Mouse (Mus musculus) lung, embryonic 14.5 days (tissue): ENCODE data around the gene Rps17. TPM values are rescaled to one million over a fixed set of nuclear protein-coding genes. Genes with fewer than 3 reads are reported as not detected.

Experiments used
- ATAC-seq: fragments of 200-750 bp; cut with Nextera tagmentation; 2 replicates; pipeline ENCODE4 v1.8.0; 2017; ENCODE audit warnings: mild to moderate bottlenecking, moderate TSS enrichment, moderate library complexity; ENCODE audit not compliant: insufficient read depth
- DNase-seq: peaks from one replicate; pipeline ENCODE4 v3.0.0-alpha.2; 2015
- H3K27ac ChIP-seq: fragments of 300-500 bp; sonication (generic); 2 replicates; pipeline ENCODE4 v1.5.1; 2014; ENCODE audit warnings: low read depth, mild to moderate bottlenecking, moderate library complexity
- H3K27me3 ChIP-seq: fragments of 300-500 bp; sonication (generic); 2 replicates; pipeline ENCODE4 v1.6.1; 2014; ENCODE audit warnings: low read length, control low read depth; ENCODE audit not compliant: insufficient read depth
- H3K36me3 ChIP-seq: fragments of 300-500 bp; sonication (generic); 2 replicates; pipeline ENCODE4 v1.6.1; 2014; ENCODE audit warnings: control low read depth; ENCODE audit not compliant: insufficient read depth
- H3K4me1 ChIP-seq: fragments of 300-500 bp; sonication (generic); 2 replicates; pipeline ENCODE4 v1.6.1; 2014; ENCODE audit warnings: antibody characterized with exemption, control low read depth; ENCODE audit not compliant: insufficient read depth
- H3K4me2 ChIP-seq: fragments of 300-500 bp; sonication (generic); 2 replicates; pipeline ENCODE4 v1.6.1; 2014; ENCODE audit warnings: mild to moderate bottlenecking
- H3K4me3 ChIP-seq: fragments of 300-500 bp; sonication (generic); 2 replicates; pipeline ENCODE4 v1.5.1; 2014; ENCODE audit warnings: low read depth, low read length
- H3K9ac ChIP-seq: fragments of 300-500 bp; sonication (generic); 2 replicates; pipeline ENCODE4 v1.6.1; 2014
- H3K9me3 ChIP-seq: fragments of 300-500 bp; sonication (generic); 2 replicates; pipeline ENCODE4 v1.6.1; 2016; ENCODE audit warnings: low read depth, low read length, control low read depth
- CTCF ChIP-seq: IDR thresholded peaks from 2 replicates; pipeline ENCODE4 v1.5.1; 2016; ENCODE audit warnings: antibody characterized with exemption, low read depth
- WGBS: fragments of 180-500 bp; shearing (Covaris S2); extraction: QIAGEN DNeasy Blood & Tissue Kit; methylation state at CpG from one replicate; pipeline ENCODE4 v1.1.7; 2014; 5-methylcytosine and 5-hydroxymethylcytosine counted together
- polyA plus RNA-seq: library from polyadenylated mRNA; unstranded; fragments of >200 nt; fragmentation: Nextera tagmentation; extraction: Ambion mirVana; gene quantifications from 2 replicates; pipeline ENCODE4 v1.2.1, GENCODE M21; 2014

Gene Rps17
- polyA plus RNA-seq: 1,388 and 1,408 TPM in 2 replicates

- WGBS: under 1% methylated on average over 85 of the region's 85 CpGs
- Histone ChIP-seq H3K4me1 (peaks cover 12% of the 10 kb centered on the region; the same call in 1 of the 2 replicates), H3K36me3 (peaks cover 42% of the 10 kb centered on the region), H3K9me3 (no peaks in the 10 kb centered on the region), H3K27me3 (no peaks in the 10 kb centered on the region), H3K9ac (peak within 1 kb of the TSS; percentile 99), H3K4me2 (peak within 1 kb of the TSS; percentile 99), H3K27ac (peak within 1 kb of the TSS; percentile 93), H3K4me3 (peak within 1 kb of the TSS; percentile 96)
- peak; percentile 97 for DNase-seq
- ATAC-seq: peak; percentile 89
- TF ChIP-seq CTCF: peak; percentile 93
Observed at GRCm38 (mm10) chr7:81344544-81345446, at the start of gene Rps17. Gene Rps17 (minus strand): TSS chr7:81345254.

- TF ChIP-seq CTCF: no peak
- no peak for ATAC-seq
- no peaks in the 10 kb centered on the region for H3K27me3 ChIP-seq
- H3K27ac ChIP-seq: no peak overlapping the region
- no peak for DNase-seq
- no peak overlapping the region for H3K4me2 ChIP-seq
- 66% methylated on average over 1 of the region's 1 CpGs for WGBS
- H3K9me3 ChIP-seq: no peaks in the 10 kb centered on the region
- no peaks in the 10 kb centered on the region for H3K4me1 ChIP-seq
- H3K4me3 ChIP-seq: no peak overlapping the region
- no peak overlapping the region for H3K9ac ChIP-seq
- H3K36me3 ChIP-seq: no peaks in the 10 kb centered on the region
Observed at GRCm38 (mm10) chr7:81379363-81379762, 34.3 kb upstream of the Rps17 start.

GRCm38 (mm10) chr7:81372337-81372920, 27.4 kb upstream of the Rps17 start:
- Histone ChIP-seq H3K4me2 (peak overlapping the region; percentile 29), H3K27ac (no peak overlapping the region), H3K27me3 (no peaks in the 10 kb centered on the region), H3K4me3 (no peak overlapping the region), H3K4me1 (no peaks in the 10 kb centered on the region), H3K36me3 (no peaks in the 10 kb centered on the region), H3K9me3 (no peaks in the 10 kb centered on the region), H3K9ac (no peak overlapping the region)
- TF ChIP-seq CTCF: no peak
- 3% methylated on average over 13 of the region's 13 CpGs for WGBS
- DNase-seq: peak; percentile 64
- peak; percentile 84 for ATAC-seq

GRCm38 (mm10) chr7:81371811-81372210, 26.8 kb upstream of the Rps17 start:
- Histone ChIP-seq H3K9ac (no peak overlapping the region), H3K9me3 (no peaks in the 10 kb centered on the region), H3K27ac (no peak overlapping the region), H3K36me3 (no peaks in the 10 kb centered on the region), H3K4me2 (peak overlapping the region; percentile 29; the same call in 1 of the 2 replicates), H3K4me1 (no peaks in the 10 kb centered on the region), H3K4me3 (no peak overlapping the region), H3K27me3 (no peaks in the 10 kb centered on the region)
- ATAC-seq (0 out of 2 replicates have a peak, but pooled peaks have one; percentile 54), DNase-seq (peak; percentile 11)
- no peak for TF ChIP-seq CTCF
- WGBS: 17% methylated on average over 5 of the region's 5 CpGs

GRCm38 (mm10) chr7:81369724-81370123, 24.7 kb upstream of the Rps17 start:
- no peaks in the 10 kb centered on the region for H3K36me3 ChIP-seq
- WGBS: 49% methylated on average over 3 of the region's 3 CpGs
- no peak overlapping the region for H3K27ac ChIP-seq
- no peak for TF ChIP-seq CTCF
- no peak overlapping the region for H3K4me2 ChIP-seq
- no peak for DNase-seq
- no peak for ATAC-seq
- H3K9me3 ChIP-seq: no peaks in the 10 kb centered on the region
- no peak overlapping the region for H3K9ac ChIP-seq
- H3K4me1 ChIP-seq: no peaks in the 10 kb centered on the region
- H3K4me3 ChIP-seq: no peak overlapping the region
- H3K27me3 ChIP-seq: no peaks in the 10 kb centered on the region

GRCm38 (mm10) chr7:81367946-81368345, 22.9 kb upstream of the Rps17 start:
- Histone ChIP-seq H3K4me3 (no peak overlapping the region), H3K36me3 (no peaks in the 10 kb centered on the region), H3K9me3 (no peaks in the 10 kb centered on the region), H3K27ac (no peak overlapping the region), H3K27me3 (no peaks in the 10 kb centered on the region), H3K9ac (no peak overlapping the region), H3K4me2 (no peak overlapping the region), H3K4me1 (no peaks in the 10 kb centered on the region)
- no peak for TF ChIP-seq CTCF
- no peak for ATAC-seq
- no peak for DNase-seq
- 69% methylated on average over 3 of the region's 3 CpGs for WGBS

GRCm38 (mm10) chr7:81356975-81357374, 11.9 kb upstream of the Rps17 start:
- Histone ChIP-seq H3K36me3 (no peaks in the 10 kb centered on the region), H3K9ac (no peak overlapping the region), H3K27me3 (no peaks in the 10 kb centered on the region), H3K27ac (no peak overlapping the region), H3K4me1 (no peaks in the 10 kb centered on the region), H3K9me3 (no peaks in the 10 kb centered on the region), H3K4me3 (no peak overlapping the region), H3K4me2 (no peak overlapping the region)
- no peak for TF ChIP-seq CTCF
- 69% methylated on average over 7 of the region's 7 CpGs for WGBS
- ATAC-seq (no peak), DNase-seq (no peak)
